Mouse (Mus musculus) cerebellum, adult 11-12 months (tissue): ENCODE results near the gene Ctbp2.

Experiments
- DNase-seq: peaks from one replicate; pipeline ENCODE4 v3.0.0; 2022

Ctbp2 gene

DNA sequence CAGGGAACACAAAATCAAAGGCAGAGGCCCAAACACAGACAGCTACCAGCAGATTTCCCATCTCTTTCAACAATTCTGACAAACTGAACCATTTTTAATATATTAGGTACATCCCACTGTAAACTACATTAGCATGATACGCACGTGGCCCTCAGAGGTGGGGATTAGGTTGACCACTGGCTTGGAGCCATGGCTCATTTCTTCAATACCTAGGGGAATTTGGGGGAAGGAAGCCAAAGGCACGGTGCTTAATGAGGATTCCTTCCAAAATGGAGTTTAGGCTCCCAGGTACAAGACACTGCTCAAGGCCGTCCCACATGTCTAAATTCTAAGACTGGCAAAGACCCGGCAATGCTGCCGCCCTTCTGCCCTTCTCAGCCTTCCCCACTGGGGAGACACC is 121.9 kb downstream of the Ctbp2 start:
- no peak for DNase-seq

DNA sequence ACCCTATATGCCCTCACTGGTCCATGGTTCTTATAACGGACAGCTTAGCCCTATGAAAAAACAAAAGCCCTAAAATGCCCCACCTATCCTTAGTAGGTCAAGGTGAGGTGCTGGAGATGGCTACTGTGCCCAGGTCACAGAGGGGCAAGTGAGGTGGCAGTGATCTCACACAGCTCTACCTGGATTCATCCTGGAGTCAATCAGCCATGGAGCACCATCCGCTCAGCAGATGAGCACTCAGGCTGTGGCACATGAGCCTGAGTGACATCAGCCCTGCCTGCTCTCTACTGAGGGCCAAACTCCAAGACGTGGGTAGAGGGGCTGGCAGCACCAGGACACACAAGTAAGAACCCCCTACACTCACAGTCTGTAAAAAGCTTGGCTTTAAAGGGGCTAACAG is 122.8 kb downstream of the Ctbp2 start:
- no peak for DNase-seq

GRCm38 (mm10) chr7:132999061-132999460 is 125.1 kb downstream of the Ctbp2 start:
- DNase-seq, result no peak

DNA sequence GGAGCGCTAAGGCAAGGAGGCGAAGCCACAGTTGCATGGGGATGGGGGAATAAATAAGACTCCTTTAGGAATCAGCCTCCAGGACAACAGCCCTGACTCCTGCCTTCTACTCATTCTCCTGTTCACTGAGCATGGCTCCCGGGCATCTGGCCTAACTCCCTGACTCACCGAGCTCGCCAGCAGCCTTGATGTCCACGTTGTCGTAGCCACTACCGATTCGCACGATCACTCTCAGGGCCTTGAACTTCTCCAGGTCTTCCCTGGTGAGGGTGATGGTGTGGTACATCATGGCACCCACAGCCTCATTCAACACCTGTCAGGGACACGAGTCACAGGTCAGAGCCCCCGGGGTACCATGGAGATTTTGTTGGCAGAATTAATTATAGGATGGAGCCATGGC is 125.5 kb downstream of the Ctbp2 start:
- DNase-seq, result no peak

DNA sequence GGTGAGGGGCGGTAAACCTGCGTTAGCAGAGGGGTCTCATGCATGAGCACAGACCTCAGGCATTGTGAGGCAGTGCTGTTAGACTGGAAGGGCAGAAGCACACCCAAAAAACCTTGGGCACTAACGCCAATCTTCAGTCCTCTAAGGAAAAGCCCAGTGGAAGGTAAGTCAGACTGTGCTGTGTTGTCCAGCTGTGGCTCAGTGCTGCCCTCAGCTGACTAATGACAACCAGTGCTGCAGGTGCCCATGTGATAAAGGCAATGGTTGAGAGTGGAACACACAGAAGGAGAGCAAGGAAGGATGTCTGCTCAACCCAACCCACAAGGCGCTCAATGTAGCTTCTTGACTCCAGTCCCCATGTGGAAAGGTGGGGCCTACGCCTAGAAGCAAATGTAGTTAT is 127.8 kb downstream of the Ctbp2 start:
- DNase-seq, result no peak

GRCm38 (mm10) chr7:132994628-132995191 is 129.4 kb downstream of the Ctbp2 start:
- no peak for DNase-seq

DNA sequence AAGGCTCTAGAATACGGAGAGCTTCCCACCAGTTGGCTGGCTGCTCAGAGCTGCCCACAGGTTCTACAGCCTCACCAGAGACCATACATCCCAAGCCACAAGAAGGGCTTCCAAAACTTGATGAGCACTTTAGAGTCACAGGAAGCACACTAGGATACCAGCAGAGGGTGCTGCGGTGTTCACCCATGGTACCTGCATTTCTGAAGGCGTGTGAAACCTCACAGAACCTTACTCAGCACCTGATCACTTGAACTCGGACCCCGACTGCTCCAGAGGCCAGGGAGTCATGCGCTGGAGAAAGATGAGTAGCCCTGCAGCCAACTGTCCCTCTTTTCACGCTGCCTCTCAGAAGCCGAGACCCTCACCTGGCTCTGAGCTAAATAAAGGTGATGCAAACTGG is 130.0 kb downstream of the Ctbp2 start:
- DNase-seq, result no peak

- no peak for DNase-seq
Measured at GRCm38 (mm10) chr7:132992967-132993615, 131.1 kb downstream of the Ctbp2 start.

GRCm38 (mm10) chr7:132991240-132991900 is 132.8 kb downstream of the Ctbp2 start:
- no peak for DNase-seq

DNA sequence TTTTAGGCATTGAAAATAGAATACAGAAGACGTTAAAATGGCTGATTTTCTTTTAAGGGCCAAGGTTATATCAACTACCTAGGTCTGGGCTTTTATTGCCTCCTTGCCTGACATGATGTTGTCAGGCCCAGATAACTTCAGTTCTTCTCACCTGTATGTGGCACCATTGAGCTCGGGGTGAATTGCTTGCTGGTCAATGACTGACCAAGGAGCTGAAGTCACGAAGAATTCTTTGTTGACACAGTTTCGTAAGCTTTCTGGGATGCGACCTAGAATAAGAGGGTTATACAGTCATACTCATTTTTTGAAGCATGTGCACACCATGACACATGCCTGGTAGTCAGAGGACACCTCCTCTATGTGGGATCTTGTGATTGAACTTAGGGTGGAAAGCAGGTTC is 134.3 kb downstream of the Ctbp2 start:
- DNase-seq, result no peak

- no peak for DNase-seq
Measured at GRCm38 (mm10) chr7:132982639-132983038, 141.5 kb downstream of the Ctbp2 start.

- DNase-seq, result no peak
Measured at GRCm38 (mm10) chr7:132977981-132978380, 146.2 kb downstream of the Ctbp2 start.

GRCm38 (mm10) chr7:132976079-132976478 is 148.1 kb downstream of the Ctbp2 start:
- DNase-seq, result no peak

- DNase-seq, result no peak
Measured at GRCm38 (mm10) chr7:132972079-132972478, 152.1 kb downstream of the Ctbp2 start.

DNA sequence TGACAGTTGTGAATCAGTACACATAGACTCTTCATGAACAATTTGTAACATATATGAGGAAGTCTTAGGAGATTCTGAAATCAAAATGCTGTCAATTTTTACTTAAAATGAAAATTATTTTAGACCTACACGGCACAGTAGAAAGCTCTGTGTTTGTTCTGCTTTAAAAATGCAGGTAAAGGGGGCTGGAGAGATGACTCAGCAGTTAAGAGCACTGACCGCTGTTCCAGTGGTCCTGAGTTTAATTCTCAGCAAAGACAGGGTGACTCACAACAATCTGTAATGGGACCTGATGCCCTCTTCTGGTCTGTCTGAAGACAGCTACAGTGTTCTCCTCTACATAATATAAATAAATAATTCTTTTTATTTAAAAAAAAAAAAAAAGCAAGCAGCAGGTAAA is 158.4 kb downstream of the Ctbp2 start:
- no peak for DNase-seq

- DNase-seq, result no peak
Measured at GRCm38 (mm10) chr7:132964395-132964794, 159.8 kb downstream of the Ctbp2 start.

- no peak for DNase-seq
Measured at GRCm38 (mm10) chr7:132950613-132951012, 173.5 kb downstream of the Ctbp2 start.

DNA sequence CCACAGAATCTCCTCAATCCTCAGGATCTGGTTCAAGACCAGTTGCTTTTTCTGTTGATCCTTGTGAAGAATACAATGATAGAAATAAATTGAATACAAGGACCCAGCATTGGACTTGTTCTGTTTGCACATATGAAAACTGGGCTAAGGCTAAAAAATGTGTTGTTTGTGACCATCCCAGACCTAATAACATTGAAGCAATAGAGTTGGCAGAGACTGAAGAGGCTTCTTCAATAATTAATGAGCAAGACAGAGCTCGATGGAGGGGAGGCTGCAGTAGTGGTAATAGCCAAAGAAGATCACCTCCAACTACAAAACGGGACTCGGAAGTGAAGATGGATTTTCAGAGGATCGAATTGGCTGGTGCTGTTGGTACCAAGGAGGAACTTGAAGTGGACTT is 174.2 kb downstream of the Ctbp2 start:
- DNase-seq, result no peak

DNA sequence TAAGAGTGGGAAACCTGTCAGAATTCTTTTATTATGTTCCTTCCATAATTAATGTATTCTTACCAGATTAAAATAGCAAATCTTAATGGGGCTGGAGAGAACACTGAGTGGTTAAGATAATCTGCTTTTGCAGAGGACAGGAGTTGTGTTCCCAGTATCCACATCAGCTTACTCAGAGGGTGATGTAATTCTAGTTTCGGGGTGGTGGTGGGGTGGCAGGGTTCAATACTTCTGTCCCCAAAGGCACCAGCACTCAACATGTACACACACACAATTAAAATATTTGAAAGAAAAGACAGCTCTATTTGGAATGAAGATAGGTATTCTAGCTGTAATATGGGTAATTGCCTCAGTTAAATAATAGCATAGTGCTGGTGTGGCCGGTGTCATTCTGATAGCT is 183.6 kb downstream of the Ctbp2 start:
- no peak for DNase-seq

GRCm38 (mm10) chr7:132939118-132939517 is 185.0 kb downstream of the Ctbp2 start:
- no peak for DNase-seq
